Mouse (Mus musculus): ENCODE data around the gene Siah2. TPM values are rescaled to one million over a fixed set of nuclear protein-coding genes. Genes with fewer than 3 reads are reported as not detected.

Gene Siah2
- total RNA-seq, 1 experiment, result 5.8 TPM

GRCm38 (mm10) chr3:58663970-58664369 lies 28.2 kb downstream of the Siah2 start:
- H3K36me3 ChIP-seq (ENCODE audit: control insufficient read depth, insufficient read depth, low read length, poor library complexity, severe bottlenecking), result no peaks in the 10 kb centered on the region
- no peak for DNase-seq (ENCODE audit: low read depth, low spot score)
- in situ Hi-C loops (cut with MboI; ENCODE audit: low sequenced_read_pairs in 2 of 2, unreplicated experiment in 2 of 2), result no loop called here
- no peaks in the 10 kb centered on the region for H3K4me1 ChIP-seq (ENCODE audit: control insufficient read depth in 2 of 2, insufficient read depth in 2 of 2, low read length in 2 of 2, poor library complexity in 1 of 2)
- TF ChIP-seq MAFK (IDR thresholded peaks at IDR 0.05; ENCODE audit: insufficient read depth, low read depth, low read length) (no peak), CHD2 (IDR thresholded peaks at IDR 0.05; ENCODE audit: low read depth, low read length) (no peak), ZNF384 (IDR thresholded peaks at IDR 0.05; ENCODE audit: low read depth, low read length) (no peak), ZC3H11A (IDR thresholded peaks at IDR 0.05; ENCODE audit: borderline replicate concordance, low read depth, low read length) (no peak)
- H3K9ac ChIP-seq (ENCODE audit: insufficient read depth, low read depth, low read length, poor library complexity, severe bottlenecking), result no peak overlapping the region
- H3K4me3 ChIP-seq (ENCODE audit: insufficient read depth in 1 of 2, low read depth in 1 of 2, low read length in 2 of 2, poor library complexity in 1 of 2, severe bottlenecking in 1 of 2), result no peak overlapping the region
- H3K9me3 ChIP-seq (ENCODE audit: control insufficient read depth, insufficient read depth, low read depth, low read length), result no peaks in the 10 kb centered on the region
- no peak overlapping the region for H3K27ac ChIP-seq (ENCODE audit: insufficient read depth, low read depth, low read length, poor library complexity, severe bottlenecking)

GRCm38 (mm10) chr3:58660636-58661035 lies 31.6 kb downstream of the Siah2 start:
- Histone ChIP-seq H3K9ac (ENCODE audit: insufficient read depth, low read depth, low read length, poor library complexity, severe bottlenecking) (no peak overlapping the region), H3K36me3 (ENCODE audit: control insufficient read depth, insufficient read depth, low read length, poor library complexity, severe bottlenecking) (no peaks in the 10 kb centered on the region), H3K9me3 (ENCODE audit: control insufficient read depth, insufficient read depth, low read depth, low read length) (no peaks in the 10 kb centered on the region), H3K4me3 (ENCODE audit: insufficient read depth in 1 of 2, low read depth in 1 of 2, low read length in 2 of 2, poor library complexity in 1 of 2, severe bottlenecking in 1 of 2) (no peak overlapping the region), H3K4me1 (ENCODE audit: control insufficient read depth in 2 of 2, insufficient read depth in 2 of 2, low read length in 2 of 2, poor library complexity in 1 of 2) (no peaks in the 10 kb centered on the region), H3K27ac (ENCODE audit: insufficient read depth, low read depth, low read length, poor library complexity, severe bottlenecking) (no peak overlapping the region)
- no peak for DNase-seq (ENCODE audit: low read depth, low spot score)
- in situ Hi-C loops (cut with MboI; ENCODE audit: low sequenced_read_pairs in 2 of 2, unreplicated experiment in 2 of 2), result no loop called here
- TF ChIP-seq HCFC1 (IDR thresholded peaks at IDR 0.05; ENCODE audit: borderline replicate concordance, insufficient read depth, low read length) (no peak), CHD2 (IDR thresholded peaks at IDR 0.05; ENCODE audit: low read depth, low read length) (no peak), MAFK (IDR thresholded peaks at IDR 0.05; ENCODE audit: insufficient read depth, low read depth, low read length) (no peak), ZC3H11A (IDR thresholded peaks at IDR 0.05; ENCODE audit: borderline replicate concordance, low read depth, low read length) (no peak), ZNF384 (IDR thresholded peaks at IDR 0.05; ENCODE audit: low read depth, low read length) (no peak)

- Histone ChIP-seq H3K36me3 (ENCODE audit: control insufficient read depth, insufficient read depth, low read length, poor library complexity, severe bottlenecking) (no peaks in the 10 kb centered on the region), H3K9ac (ENCODE audit: insufficient read depth, low read depth, low read length, poor library complexity, severe bottlenecking) (no peak overlapping the region), H3K4me3 (ENCODE audit: insufficient read depth in 1 of 2, low read depth in 1 of 2, low read length in 2 of 2, poor library complexity in 1 of 2, severe bottlenecking in 1 of 2) (no peak overlapping the region), H3K9me3 (ENCODE audit: control insufficient read depth, insufficient read depth, low read depth, low read length) (no peaks in the 10 kb centered on the region), H3K27ac (ENCODE audit: insufficient read depth, low read depth, low read length, poor library complexity, severe bottlenecking) (no peak overlapping the region), H3K4me1 (ENCODE audit: control insufficient read depth in 2 of 2, insufficient read depth in 2 of 2, low read length in 2 of 2, poor library complexity in 1 of 2) (no peaks in the 10 kb centered on the region)
- in situ Hi-C loops (cut with MboI; ENCODE audit: low sequenced_read_pairs in 2 of 2, unreplicated experiment in 2 of 2), result loop anchor here in 1 of 2 experiments (10.0 kb wide), 1 partner anchor 127 kb away; no protein-coding TSS in a partner anchor
- TF ChIP-seq CHD2 (IDR thresholded peaks at IDR 0.05; ENCODE audit: low read depth, low read length) (no peak), ZNF384 (IDR thresholded peaks at IDR 0.05; ENCODE audit: low read depth, low read length) (no peak), ZC3H11A (IDR thresholded peaks at IDR 0.05; ENCODE audit: borderline replicate concordance, low read depth, low read length) (no peak), HCFC1 (IDR thresholded peaks at IDR 0.05; ENCODE audit: borderline replicate concordance, insufficient read depth, low read length) (no peak), MAFK (IDR thresholded peaks at IDR 0.05; ENCODE audit: insufficient read depth, low read depth, low read length) (no peak)
- DNase-seq (ENCODE audit: low read depth, low spot score), result peak; percentile 40
These were observed 34.8 kb downstream of the Siah2 start for GRCm38 (mm10) chr3:58657356-58657755.

GRCm38 (mm10) chr3:58655362-58656130 lies 36.7 kb downstream of the Siah2 start:
- peak; percentile 37; the same call in 1 of the 2 replicates for TF ChIP-seq ZC3H11A (IDR thresholded peaks at IDR 0.05; ENCODE audit: borderline replicate concordance, low read depth, low read length)
- no peak for TF ChIP-seq MAFK (IDR thresholded peaks at IDR 0.05; ENCODE audit: insufficient read depth, low read depth, low read length)
- no peak for TF ChIP-seq CHD2 (IDR thresholded peaks at IDR 0.05; ENCODE audit: low read depth, low read length)
- TF ChIP-seq ZNF384 (IDR thresholded peaks at IDR 0.05; ENCODE audit: low read depth, low read length), result peak; percentile 63; the same call in 1 of the 2 replicates
- Histone ChIP-seq H3K9me3 (ENCODE audit: control insufficient read depth, insufficient read depth, low read depth, low read length) (no peaks in the 10 kb centered on the region), H3K9ac (ENCODE audit: insufficient read depth, low read depth, low read length, poor library complexity, severe bottlenecking) (no peak overlapping the region), H3K36me3 (ENCODE audit: control insufficient read depth, insufficient read depth, low read length, poor library complexity, severe bottlenecking) (no peaks in the 10 kb centered on the region), H3K4me1 (ENCODE audit: control insufficient read depth in 2 of 2, insufficient read depth in 2 of 2, low read length in 2 of 2, poor library complexity in 1 of 2) (no peaks in the 10 kb centered on the region), H3K4me3 (ENCODE audit: insufficient read depth in 1 of 2, low read depth in 1 of 2, low read length in 2 of 2, poor library complexity in 1 of 2, severe bottlenecking in 1 of 2) (no peak overlapping the region), H3K27ac (ENCODE audit: insufficient read depth, low read depth, low read length, poor library complexity, severe bottlenecking) (no peak overlapping the region)
- in situ Hi-C loops (cut with MboI; ENCODE audit: low sequenced_read_pairs in 2 of 2, unreplicated experiment in 2 of 2), result loop anchor here in 1 of 2 experiments (10.0 kb wide), 1 partner anchor 129 kb away; no protein-coding TSS in a partner anchor
- DNase-seq (ENCODE audit: low read depth, low spot score), result peak; percentile 49

All from ES-E14 (cell line).